Mouse (Mus musculus): Measurements from ENCODE around the gene Atp5g3. TPM values are rescaled to one million over a fixed set of nuclear protein-coding genes. Genes with fewer than 3 reads are reported as not detected.

The Atp5g3 gene
- polyA plus RNA-seq, 1 experiment from 2014 or later: 1,475 TPM

DNA sequence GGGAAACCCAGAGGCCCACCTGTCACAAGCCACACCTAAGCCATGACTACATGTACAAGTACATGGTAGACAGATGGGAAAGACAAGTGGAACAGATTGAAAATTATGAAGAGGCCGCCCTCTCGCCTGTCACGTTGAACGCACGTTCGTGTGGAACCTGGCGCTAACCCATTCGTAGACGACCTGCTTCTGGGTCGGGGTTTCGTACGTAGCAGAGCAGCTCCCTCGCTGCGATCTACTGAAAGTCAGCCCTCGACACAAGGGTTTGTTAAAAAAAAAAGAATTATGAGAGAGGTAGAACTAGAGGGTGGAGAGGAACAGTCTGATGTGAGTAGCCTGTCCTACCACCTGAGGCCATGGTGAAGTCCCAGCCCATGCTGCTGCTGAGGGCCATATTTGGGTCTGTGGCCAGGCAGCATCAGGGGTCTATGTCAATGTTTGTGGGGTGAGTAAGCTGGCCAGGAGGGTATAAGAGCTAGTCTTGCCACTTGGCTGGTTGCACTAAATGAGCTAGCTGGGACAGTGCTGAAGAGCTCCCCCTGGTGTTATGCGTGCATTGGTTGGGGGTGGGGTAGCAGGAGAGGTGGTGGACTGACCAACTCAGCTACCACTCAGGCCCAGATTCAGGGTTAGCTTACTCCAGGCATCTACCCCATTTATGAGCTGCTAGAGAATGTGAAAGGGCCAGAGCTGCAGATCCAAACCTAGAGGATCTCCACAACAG lies 43.2 kb downstream of the Atp5g3 start:
- H3K9ac ChIP-seq (replicated peaks; ENCODE audit: low read length): no peak overlapping the region
- ATAC-seq (ENCODE audit: low FRiP score, low TSS enrichment): no peak

DNA sequence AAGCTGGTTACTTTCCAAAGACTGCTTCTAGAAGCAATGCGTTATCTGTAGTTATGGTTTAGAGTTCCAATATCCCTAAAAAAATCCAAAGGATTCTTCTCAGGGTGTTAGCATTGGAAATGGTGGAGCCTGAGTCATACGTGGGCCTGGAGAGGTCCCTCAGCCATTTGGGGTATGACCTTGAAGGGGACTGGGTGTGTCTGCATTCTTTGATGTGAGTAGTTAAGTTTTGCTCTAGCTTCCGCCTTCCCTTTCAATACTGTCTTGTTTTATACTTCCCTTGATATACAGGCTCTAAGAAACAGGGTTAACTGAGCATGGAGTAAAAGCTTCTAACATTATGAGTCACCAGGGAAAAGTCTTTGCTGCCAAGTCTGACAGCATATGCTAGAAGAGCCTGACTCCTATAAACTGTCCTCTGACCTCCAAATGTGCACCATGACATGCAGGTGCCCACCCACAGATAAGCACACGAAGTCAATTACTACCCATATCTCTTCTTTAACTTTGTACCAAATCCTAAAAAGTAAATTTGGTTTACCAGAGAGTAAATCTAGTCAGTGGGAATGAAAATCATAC lies 51.0 kb downstream of the Atp5g3 start:
- no peaks in the 10 kb centered on the region for H3K27me3 ChIP-seq (ENCODE audit: insufficient read depth, low read length)
- no peak for ATAC-seq (ENCODE audit: low FRiP score, low TSS enrichment)
- H3K4me1 ChIP-seq (ENCODE audit: insufficient read depth, low read length): no peaks in the 10 kb centered on the region
- no peak overlapping the region for H3K4me3 ChIP-seq (ENCODE audit: low read length)
- no peaks in the 10 kb centered on the region for H3K9me3 ChIP-seq (ENCODE audit: low read length)
- 0 out of 2 replicates have a peak, but pooled peaks cover 2% of the 10 kb centered on the region for H3K36me3 ChIP-seq (ENCODE audit: insufficient read depth, low read length)
- H3K4me2 ChIP-seq (replicated peaks; ENCODE audit: low read depth, low read length): no peak overlapping the region
- WGBS: 65% methylated on average over 4 of the region's 4 CpGs
- no peak overlapping the region for H3K9ac ChIP-seq (replicated peaks; ENCODE audit: low read length)
- no peak overlapping the region for H3K27ac ChIP-seq (ENCODE audit: low read length)

More for the DNA sequence above, 43.2 kb downstream of the Atp5g3 start:
- Histone ChIP-seq H3K27ac (ENCODE audit: low read length) (no peak overlapping the region), H3K4me2 (replicated peaks; ENCODE audit: low read depth, low read length) (no peak overlapping the region), H3K9me3 (ENCODE audit: low read length) (no peaks in the 10 kb centered on the region), H3K4me3 (ENCODE audit: low read length) (no peak overlapping the region), H3K4me1 (ENCODE audit: insufficient read depth, low read length) (no peaks in the 10 kb centered on the region), H3K36me3 (ENCODE audit: insufficient read depth, low read length) (0 out of 2 replicates have a peak, but pooled peaks cover 11% of the 10 kb centered on the region), H3K27me3 (ENCODE audit: insufficient read depth, low read length) (no peaks in the 10 kb centered on the region)
- 76% methylated on average over 16 of the region's 16 CpGs for WGBS

Other genes starting within 250 kb of the Atp5g3 start
- 12.2 and 17.0 TPM in 2 replicates for gene Chn1, start 136.0 kb downstream of the Atp5g3 start, polyA plus RNA-seq (2015; fragmentation: Nextera tagmentation; extraction: Ambion mirVana)
- gene Atf2, start 18.7 kb downstream of the Atp5g3 start, polyA plus RNA-seq (2015; fragmentation: Nextera tagmentation; extraction: Ambion mirVana): 66.9 and 75.0 TPM in 2 replicates

Measured in kidney, embryonic 16.5 days (tissue).